In genomic region chr3:35099226-35099625, GRCm38 (mm10) we compare ENCODE assay signal across 24 mouse cellular contexts.
DNase-seq lines count a peak whose midpoint lies in the region; ATAC-seq lines count a peak whose summit lies in the region.
"Had no signal": no experiment of that assay in that cellular context is flagged by ENCODE, and none has a peak within 500 bp of the region (broad histone marks: within the 10 kb centered on the region; RNA-seq: fewer than 3 reads in every experiment).

No protein-coding gene starts in this region.

- H3K9ac ChIP-seq in hindbrain, embryonic 16.5 days (ENCODE audit: low read depth, low read length), result no peak overlapping the region
- no peak overlapping the region for H3K9ac ChIP-seq in hindbrain, embryonic 12.5 days
- no peak overlapping the region for H3K9ac ChIP-seq in midbrain, embryonic 15.5 days
- H3K9ac ChIP-seq in midbrain, embryonic 14.5 days (replicated peaks; ENCODE audit: low read length), result no peak overlapping the region
- H3K9ac ChIP-seq: heart, embryonic 13.5 days had no signal

- DNase-seq in heart, adult 11 months, result peak; percentile 29
- no peak for DNase-seq in heart, postnatal 4 days
- DNase-seq in midbrain, embryonic 14.5 days, result no peak
- DNase-seq in lung, adult 18-20 months, result no peak
- DNase-seq: adrenal gland, adult 8-10 months; adrenal gland, postnatal 25 days; B cell, adult 2 months; cerebellum, adult 18-20 months; cerebellum, adult 9-10 months; cerebellum, postnatal 14 days; gastrocnemius, postnatal 14 days; heart, adult 18-20 months; heart, postnatal 14 days; kidney, adult 18-20 months had no signal

- H3K27ac ChIP-seq in hindbrain, embryonic 16.5 days (ENCODE audit: low read depth, low read length), result no peak overlapping the region
- H3K27ac ChIP-seq in hindbrain, embryonic 12.5 days, result no peak overlapping the region
- no peak overlapping the region for H3K27ac ChIP-seq in midbrain, embryonic 15.5 days
- H3K27ac ChIP-seq in midbrain, embryonic 14.5 days (replicated peaks; ENCODE audit: low read depth, low read length), result no peak overlapping the region
- H3K27ac ChIP-seq: heart, embryonic 13.5 days; hindbrain, postnatal 0 days had no signal

- no peaks in the 10 kb centered on the region for H3K9me3 ChIP-seq in hindbrain, embryonic 16.5 days (ENCODE audit: control insufficient read depth, low read length)
- no peaks in the 10 kb centered on the region for H3K9me3 ChIP-seq in hindbrain, embryonic 12.5 days (replicated peaks)
- no peaks in the 10 kb centered on the region for H3K9me3 ChIP-seq in midbrain, embryonic 15.5 days
- no peaks in the 10 kb centered on the region for H3K9me3 ChIP-seq in midbrain, embryonic 14.5 days (ENCODE audit: control insufficient read depth, low read length)
- H3K9me3 ChIP-seq: heart, embryonic 13.5 days had no signal

- peaks cover 2% of the 10 kb centered on the region; the same call in 1 of the 2 replicates for H3K27me3 ChIP-seq in hindbrain, embryonic 16.5 days (replicated peaks; ENCODE audit: control insufficient read depth, insufficient read depth, low read length)
- peaks cover 5% of the 10 kb centered on the region; the same call in 1 of the 2 replicates for H3K27me3 ChIP-seq in hindbrain, embryonic 12.5 days
- 0 out of 2 replicates have a peak, but pooled peaks cover 7% of the 10 kb centered on the region for H3K27me3 ChIP-seq in midbrain, embryonic 15.5 days (replicated peaks)
- H3K27me3 ChIP-seq in midbrain, embryonic 14.5 days (ENCODE audit: control insufficient read depth, insufficient read depth, low read length), result peaks cover 4% of the 10 kb centered on the region; the same call in 1 of the 2 replicates
- H3K27me3 ChIP-seq: CH12.LX had no signal

- no peak overlapping the region for H3K4me3 ChIP-seq in hindbrain, embryonic 16.5 days (ENCODE audit: low read length)
- H3K4me3 ChIP-seq in hindbrain, embryonic 12.5 days, result no peak overlapping the region
- no peak overlapping the region for H3K4me3 ChIP-seq in midbrain, embryonic 15.5 days
- H3K4me3 ChIP-seq in midbrain, embryonic 14.5 days (replicated peaks; ENCODE audit: low read depth, low read length), result no peak overlapping the region
- H3K4me3 ChIP-seq: heart, embryonic 13.5 days had no signal

- no peaks in the 10 kb centered on the region for H3K36me3 ChIP-seq in hindbrain, embryonic 16.5 days (ENCODE audit: control insufficient read depth, insufficient read depth, low read length)
- no peaks in the 10 kb centered on the region for H3K36me3 ChIP-seq in hindbrain, embryonic 12.5 days
- no peaks in the 10 kb centered on the region for H3K36me3 ChIP-seq in midbrain, embryonic 15.5 days (replicated peaks)
- no peaks in the 10 kb centered on the region for H3K36me3 ChIP-seq in midbrain, embryonic 14.5 days (ENCODE audit: control insufficient read depth, insufficient read depth, low read length)
- H3K36me3 ChIP-seq: G1E; heart, embryonic 13.5 days had no signal

- 63% methylated on average over 3 of the region's 3 CpGs for WGBS in hindbrain, embryonic 16.5 days
- WGBS in hindbrain, embryonic 12.5 days, result 61% methylated on average over 3 of the region's 3 CpGs
- WGBS in midbrain, embryonic 15.5 days, result 67% methylated on average over 3 of the region's 3 CpGs
- WGBS in midbrain, embryonic 14.5 days, result 73% methylated on average over 3 of the region's 3 CpGs

- H3K4me1 ChIP-seq in hindbrain, embryonic 16.5 days (ENCODE audit: control insufficient read depth, insufficient read depth, low read depth, low read length), result no peaks in the 10 kb centered on the region; the same call in none of the 2 replicates
- peaks cover 38% of the 10 kb centered on the region for H3K4me1 ChIP-seq in hindbrain, embryonic 12.5 days
- H3K4me1 ChIP-seq in midbrain, embryonic 15.5 days, result peaks cover 7% of the 10 kb centered on the region
- H3K4me1 ChIP-seq in midbrain, embryonic 14.5 days (ENCODE audit: control insufficient read depth, insufficient read depth, low read length), result peaks cover 16% of the 10 kb centered on the region

- 0 out of 2 replicates have a peak, but pooled peaks have one; percentile 32 for ATAC-seq in hindbrain, embryonic 16.5 days
- no peak for ATAC-seq in hindbrain, embryonic 12.5 days (ENCODE audit: low FRiP score)
- 0 out of 2 replicates have a peak, but pooled peaks have one; percentile 16 for ATAC-seq in midbrain, embryonic 15.5 days (replicated peaks)
- no peak for ATAC-seq in midbrain, embryonic 14.5 days (ENCODE audit: low FRiP score, low TSS enrichment)
- ATAC-seq: activated CD4-positive, CD25-positive, alpha-beta regulatory T cell, adult 4 months; hindbrain, postnatal 0 days; inflammation-experienced regulatory T-cells, adult 6 months; intestine, embryonic 16.5 days had no signal

- no peak overlapping the region for H3K4me2 ChIP-seq in hindbrain, embryonic 16.5 days (ENCODE audit: low read length)
- no peak overlapping the region for H3K4me2 ChIP-seq in hindbrain, embryonic 12.5 days (replicated peaks)
- H3K4me2 ChIP-seq in midbrain, embryonic 15.5 days, result no peak overlapping the region
- H3K4me2 ChIP-seq in midbrain, embryonic 14.5 days (ENCODE audit: low read length), result no peak overlapping the region
- H3K4me2 ChIP-seq: heart, embryonic 13.5 days had no signal

Comparison
In these comparisons a context has a peak if more than half of its experiments do, and no peak if none do; other contexts are left out.
1. ATAC-seq: peak in hindbrain, embryonic 16.5 days (single experiment) and midbrain, embryonic 15.5 days (single experiment); none in hindbrain, embryonic 12.5 days (single experiment) and midbrain, embryonic 14.5 days (single experiment).